In genomic region chr6:124255721-124256470, GRCm38 (mm10) we compare ENCODE assay signal across 18 mouse cellular contexts. TPM values are rescaled to one million over a fixed set of nuclear protein-coding genes. Genes with fewer than 3 reads are reported as not detected.
DNase-seq lines count a peak whose midpoint lies in the region.
"Had no signal": no experiment of that assay in that cellular context is flagged by ENCODE, and none has a peak within 500 bp of the region (broad histone marks: within the 10 kb centered on the region; RNA-seq: fewer than 3 reads in every experiment).

No protein-coding gene starts in this region.

- DNase-seq in gastrocnemius, postnatal 25 days, result peak; percentile 15
- no peak for DNase-seq in gastrocnemius, adult 8-10 months (ENCODE audit: low spot score in 2 of 2)
- DNase-seq in adipocyte (ENCODE audit: low spot score), result peak; percentile 21
- peak; percentile 26 for DNase-seq in embryo, embryonic 11 days
- peak; percentile 17 for DNase-seq in forelimb bud, embryonic 11.5 days (ENCODE audit: low read depth, low spot score)
- no peak for DNase-seq in thymus, postnatal 4 days
- no peak for DNase-seq in kidney, postnatal 36 days
- DNase-seq: adrenal gland, adult 8-10 months; B cell, adult 2 months; cerebellum, adult 9-10 months; kidney, adult 9 months; kidney, postnatal 10 days; layer of hippocampus, adult 9-11 months; right cerebral cortex, postnatal 25 days; spleen, adult 18-20 months; thymus, postnatal 14 days had no signal

RNA-seq across cellular contexts. Expression of gene Vmn2r27, which starts 24.2 kb away (rescaled TPM):
- not detected for total RNA-seq in gastrocnemius, postnatal 25 days (2021)
- not detected for total RNA-seq in gastrocnemius, adult 8-10 months (2022)
- total RNA-seq: adrenal gland, adult 8-10 months; heart, postnatal 25 days; left cerebral cortex, postnatal 10 days had no signal

RNA-seq across cellular contexts. Expression of gene Cd163, which starts 48.6 kb away (rescaled TPM):
- 10 to 100 TPM in 1 of 2 experiments, 1 to 10 TPM in 1; 8.5 to 10.9 TPM for total RNA-seq in gastrocnemius, postnatal 25 days (2021)
- total RNA-seq in gastrocnemius, adult 8-10 months (2022), result 1 to 10 TPM; 1.8 to 7.7 (median 4.3) TPM

Comparison
In these comparisons a context has a peak if more than half of its experiments do, and no peak if none do; other contexts are left out.
1. DNase-seq: peak in gastrocnemius, postnatal 25 days (single experiment), adipocyte (single experiment), embryo, embryonic 11 days (single experiment) and forelimb bud, embryonic 11.5 days (single experiment); none in gastrocnemius, adult 8-10 months (0 of 2), thymus, postnatal 4 days (single experiment) and kidney, postnatal 36 days (0 of 2).